Comparison of ENCODE assay signal across 9 mouse cellular contexts in the genomic region with DNA sequence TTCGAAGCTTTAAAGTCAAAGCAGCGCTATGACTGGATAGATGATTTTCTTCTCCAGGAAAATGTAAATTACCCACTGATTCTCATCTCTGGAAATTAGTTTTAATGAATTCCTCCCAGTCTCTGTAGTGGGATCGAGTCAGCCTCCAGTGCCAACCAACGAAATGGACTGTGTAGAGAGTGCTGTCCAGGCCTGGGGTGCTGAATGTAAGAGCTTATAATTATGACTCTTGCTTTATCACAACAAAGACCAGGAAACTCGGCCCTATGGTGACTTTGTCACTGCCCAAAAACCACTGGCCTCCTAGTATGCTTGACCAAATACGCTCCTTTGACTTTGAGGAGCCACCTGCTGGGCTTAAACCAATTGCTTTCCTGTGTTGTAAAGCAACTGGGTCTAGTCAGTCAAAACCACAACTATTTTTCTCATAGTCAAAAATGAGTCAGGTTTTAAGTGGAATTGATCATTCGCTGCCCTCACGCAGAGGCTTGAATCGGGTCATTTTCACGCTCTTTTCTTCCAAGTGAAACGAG. TPM values are rescaled to one million over a fixed set of nuclear protein-coding genes. Genes with fewer than 3 reads are reported as not detected.
DNase-seq lines count a peak whose midpoint lies in the region; ATAC-seq lines count a peak whose summit lies in the region.
"Had no signal": no experiment of that assay in that cellular context is flagged by ENCODE, and none has a peak within 500 bp of the region (broad histone marks: within the 10 kb centered on the region; RNA-seq: fewer than 3 reads in every experiment).

No protein-coding gene starts in this region.

- peak overlapping the region; percentile 70 for H3K4me3 ChIP-seq in neural tube, embryonic 11.5 days (ENCODE audit: low read depth, low read length)
- H3K4me3 ChIP-seq in embryonic facial prominence, embryonic 13.5 days, result peak overlapping the region; percentile 72
- peak overlapping the region; percentile 67 for H3K4me3 ChIP-seq in neural tube, embryonic 15.5 days (replicated peaks)

- peaks cover 11% of the 10 kb centered on the region; the same call in 1 of the 2 replicates for H3K27me3 ChIP-seq in neural tube, embryonic 11.5 days (ENCODE audit: control insufficient read depth, insufficient read depth, low read length)
- H3K27me3 ChIP-seq in embryonic facial prominence, embryonic 13.5 days, result peaks cover 56% of the 10 kb centered on the region
- H3K27me3 ChIP-seq in neural tube, embryonic 15.5 days (replicated peaks), result no peaks in the 10 kb centered on the region; the same call in 1 of the 2 replicates

- peak; percentile 43 for DNase-seq in neural tube, embryonic 11.5 days (ENCODE audit: low spot score)
- no peak for DNase-seq in neural tube, embryonic 10.5 days (ENCODE audit: extremely low spot score, low spot score)
- peak; percentile 62 for DNase-seq in kidney, postnatal 10 days
- no peak for DNase-seq in thymus, postnatal 4 days
- no peak for DNase-seq in urinary bladder, postnatal 4 days (ENCODE audit: low spot score in 2 of 2)
- no peak for DNase-seq in heart, adult 18-20 months
- DNase-seq: thymus, postnatal 36 days had no signal

- H3K4me1 ChIP-seq in neural tube, embryonic 11.5 days (ENCODE audit: control insufficient read depth, insufficient read depth, low read length), result peaks cover 4% of the 10 kb centered on the region; the same call in 1 of the 2 replicates
- H3K4me1 ChIP-seq in embryonic facial prominence, embryonic 13.5 days, result peaks cover 25% of the 10 kb centered on the region
- peaks cover 36% of the 10 kb centered on the region for H3K4me1 ChIP-seq in neural tube, embryonic 15.5 days

- H3K36me3 ChIP-seq in neural tube, embryonic 11.5 days (ENCODE audit: control insufficient read depth, insufficient read depth, low read length), result no peaks in the 10 kb centered on the region
- no peaks in the 10 kb centered on the region for H3K36me3 ChIP-seq in embryonic facial prominence, embryonic 13.5 days
- no peaks in the 10 kb centered on the region; the same call in 1 of the 2 replicates for H3K36me3 ChIP-seq in neural tube, embryonic 15.5 days

- H3K9ac ChIP-seq in neural tube, embryonic 11.5 days (ENCODE audit: low read length), result no peak overlapping the region
- H3K9ac ChIP-seq in embryonic facial prominence, embryonic 13.5 days, result no peak overlapping the region
- peak overlapping the region; percentile 87 for H3K9ac ChIP-seq in neural tube, embryonic 15.5 days (replicated peaks)

- H3K4me2 ChIP-seq in neural tube, embryonic 11.5 days (ENCODE audit: low read depth), result peak overlapping the region; percentile 96
- H3K4me2 ChIP-seq in embryonic facial prominence, embryonic 13.5 days, result peak overlapping the region; percentile 100
- H3K4me2 ChIP-seq in neural tube, embryonic 15.5 days, result peak overlapping the region; percentile 60

- no peak for ATAC-seq in neural tube, embryonic 11.5 days (ENCODE audit: insufficient read depth, low FRiP score, low TSS enrichment)
- ATAC-seq in embryonic facial prominence, embryonic 13.5 days (ENCODE audit: insufficient number of reproducible peaks, insufficient read depth, low FRiP score, low TSS enrichment, low read depth), result no peak
- no peak for ATAC-seq in neural tube, embryonic 15.5 days (ENCODE audit: low FRiP score)

- no peak overlapping the region for H3K27ac ChIP-seq in neural tube, embryonic 11.5 days (ENCODE audit: low read depth, low read length)
- H3K27ac ChIP-seq in embryonic facial prominence, embryonic 13.5 days, result no peak overlapping the region
- H3K27ac ChIP-seq in neural tube, embryonic 15.5 days (replicated peaks), result peak overlapping the region; percentile 93

- WGBS in neural tube, embryonic 11.5 days, result 21% methylated on average over 11 of the region's 11 CpGs
- WGBS in embryonic facial prominence, embryonic 13.5 days, result 16% methylated on average over 11 of the region's 11 CpGs
- 18% methylated on average over 11 of the region's 11 CpGs for WGBS in neural tube, embryonic 15.5 days

- H3K9me3 ChIP-seq in neural tube, embryonic 11.5 days (ENCODE audit: control insufficient read depth, low read length), result no peaks in the 10 kb centered on the region
- no peaks in the 10 kb centered on the region for H3K9me3 ChIP-seq in embryonic facial prominence, embryonic 13.5 days
- H3K9me3 ChIP-seq in neural tube, embryonic 15.5 days (replicated peaks), result no peaks in the 10 kb centered on the region

RNA-seq across cellular contexts. Expression of gene Tbc1d30, which starts 41.9 kb away (rescaled TPM):
- polyA plus RNA-seq in neural tube, embryonic 11.5 days (2014; fragmentation: Nextera tagmentation; extraction: Ambion mirVana), result 4.1 and 5.3 TPM in 2 replicates
- 1.6 and 2.1 TPM in 2 replicates for polyA plus RNA-seq in embryonic facial prominence, embryonic 13.5 days (2015; fragmentation: Nextera tagmentation; extraction: Ambion mirVana)
- polyA plus RNA-seq in neural tube, embryonic 15.5 days (2015; fragmentation: Nextera tagmentation; extraction: Ambion mirVana), result 16.2 and 18.2 TPM in 2 replicates
- 1 to 10 TPM; 2.1 to 2.3 TPM for total RNA-seq in heart, adult 18-20 months (2021)

RNA-seq across cellular contexts. Expression of gene Gns, which starts 55.7 kb away (rescaled TPM):
- 52.5 and 53.5 TPM in 2 replicates for polyA plus RNA-seq in neural tube, embryonic 11.5 days (2014; fragmentation: Nextera tagmentation; extraction: Ambion mirVana)
- 48.5 and 49.5 TPM in 2 replicates for polyA plus RNA-seq in embryonic facial prominence, embryonic 13.5 days (2015; fragmentation: Nextera tagmentation; extraction: Ambion mirVana)
- polyA plus RNA-seq in neural tube, embryonic 15.5 days (2015; fragmentation: Nextera tagmentation; extraction: Ambion mirVana), result 39.8 and 41.5 TPM in 2 replicates
- 10 to 100 TPM; 89.4 to 92.1 TPM for total RNA-seq in heart, adult 18-20 months (2021)

Comparison
In these comparisons a context has a peak if more than half of its experiments do, and no peak if none do; other contexts are left out.
1. DNase-seq: peak in neural tube, embryonic 11.5 days (single experiment) and kidney, postnatal 10 days (single experiment); none in neural tube, embryonic 10.5 days (single experiment), thymus, postnatal 4 days (single experiment), urinary bladder, postnatal 4 days (0 of 2) and heart, adult 18-20 months (0 of 2).
2. Peak in every context shown above with its lines, with median percentiles within 50 percentile points of each other: H3K4me2 ChIP-seq and H3K4me3 ChIP-seq.